Mouse (Mus musculus): ENCODE data around the gene Ptges.

GRCm38 (mm10) chr2:30914836-30915235 lies 14.8 kb downstream of the Ptges start:
- TF ChIP-seq POLR2A (IDR thresholded peaks at IDR 0.05; ENCODE audit: control insufficient read depth, low read depth, low read length), result no peak
- TF ChIP-seq CTCF (IDR thresholded peaks at IDR 0.05; ENCODE audit: control insufficient read depth, insufficient read depth, insufficient replicate concordance, low read depth, low read length), result no peak

Data from testis, adult 2 months (tissue).